Mouse (Mus musculus) heart, postnatal 10 days (tissue): Measurements from ENCODE around the gene H2-Q7. TPM values are rescaled to one million over a fixed set of nuclear protein-coding genes. Genes with fewer than 3 reads are reported as not detected.

Experiments used
- total RNA-seq, 2 experiments: library from RNA; stranded (reverse); gene quantifications; 2 replicates each; pipeline ENCODE4 v1.2.3; 2021

The H2-Q7 gene
- total RNA-seq, 2 experiments from 2014 or later = 1.2 to 1.3 TPM

Other genes with a start within 250 kb of the H2-Q7 start
- gene Ltb, start 244.7 kb upstream of the H2-Q7 start, total RNA-seq = 1 to 10 TPM in 1 of 2 experiments, under 1 TPM in 1; 0.94 to 1.2 TPM
- under 1 TPM; 0.72 to 0.87 TPM for gene Tnf, start 237.1 kb upstream of the H2-Q7 start, total RNA-seq
- under 1 TPM in 1 of 2 experiments, not detected in 1; 0.17 TPM for gene Lta, start 233.8 kb upstream of the H2-Q7 start, total RNA-seq
- gene Gm16181, start 218.3 kb upstream of the H2-Q7 start, total RNA-seq = under 1 TPM in 1 of 2 experiments, not detected in 1; 0.84 TPM
- gene Atp6v1g2, start 205.5 kb upstream of the H2-Q7 start, total RNA-seq = 1 to 10 TPM; 4.9 to 5.7 TPM
- 10 to 100 TPM in 1 of 2 experiments, 1 to 10 TPM in 1; 10.0 to 12.2 TPM for gene Nfkbil1, start 203.4 kb upstream of the H2-Q7 start, total RNA-seq
- 100 to 1,000 TPM; 163 to 169 TPM for gene Ddx39b, start 197.4 kb upstream of the H2-Q7 start, total RNA-seq
- 10 to 100 TPM; 67.7 to 69.9 TPM for gene H2-D1, start 176.4 kb upstream of the H2-Q7 start, total RNA-seq
- 1 to 10 TPM in 1 of 2 experiments, under 1 TPM in 1; 0.55 to 1.1 TPM for gene H2-Q1, start 118.8 kb upstream of the H2-Q7 start, total RNA-seq
- 1 to 10 TPM in 1 of 2 experiments, under 1 TPM in 1; 0.89 to 1.2 TPM for gene H2-Q2, start 96.9 kb upstream of the H2-Q7 start, total RNA-seq
- 10 to 100 TPM in 1 of 2 experiments, 1 to 10 TPM in 1; 8.5 to 10.6 TPM for gene H2-Q4, start 59.5 kb upstream of the H2-Q7 start, total RNA-seq
- gene H2-Q6, start 14.3 kb upstream of the H2-Q7 start, total RNA-seq = under 1 TPM; 0.25 to 0.38 TPM
- under 1 TPM; 0.27 to 0.34 TPM for gene H2-Q10, start 30.9 kb downstream of the H2-Q7 start, total RNA-seq
- not detected for gene Pou5f1, start 66.9 kb downstream of the H2-Q7 start, total RNA-seq
- 10 to 100 TPM; 17.5 to 17.9 TPM for gene Tcf19, start 77.7 kb downstream of the H2-Q7 start, total RNA-seq
- 1 to 10 TPM; 5.1 to 5.2 TPM for gene Cchcr1, start 77.9 kb downstream of the H2-Q7 start, total RNA-seq
- gene Psors1c2, start 94.0 kb downstream of the H2-Q7 start, total RNA-seq = not detected
- under 1 TPM; 0.14 to 0.15 TPM for gene Cdsn, start 113.0 kb downstream of the H2-Q7 start, total RNA-seq
- not detected for gene 2300002M23Rik, start 128.3 kb downstream of the H2-Q7 start, total RNA-seq
- gene Sfta2, start 162.4 kb downstream of the H2-Q7 start, total RNA-seq = not detected
- not detected for gene Gm9573, start 187.5 kb downstream of the H2-Q7 start, total RNA-seq
- not detected for gene Mucl3, start 204.5 kb downstream of the H2-Q7 start, total RNA-seq
- gene Vars2, start 228.4 kb downstream of the H2-Q7 start, total RNA-seq = 10 to 100 TPM; 25.2 to 34.0 TPM
- 10 to 100 TPM; 15.5 to 18.7 TPM for gene Gtf2h4, start 234.6 kb downstream of the H2-Q7 start, total RNA-seq